Mouse (Mus musculus): ENCODE results near the gene Asphd1. TPM values are rescaled to one million over a fixed set of nuclear protein-coding genes. Genes with fewer than 3 reads are reported as not detected.

The Asphd1 gene
- polyA plus RNA-seq (2017; shearing (Covaris generic)), result 0.30 TPM

DNA sequence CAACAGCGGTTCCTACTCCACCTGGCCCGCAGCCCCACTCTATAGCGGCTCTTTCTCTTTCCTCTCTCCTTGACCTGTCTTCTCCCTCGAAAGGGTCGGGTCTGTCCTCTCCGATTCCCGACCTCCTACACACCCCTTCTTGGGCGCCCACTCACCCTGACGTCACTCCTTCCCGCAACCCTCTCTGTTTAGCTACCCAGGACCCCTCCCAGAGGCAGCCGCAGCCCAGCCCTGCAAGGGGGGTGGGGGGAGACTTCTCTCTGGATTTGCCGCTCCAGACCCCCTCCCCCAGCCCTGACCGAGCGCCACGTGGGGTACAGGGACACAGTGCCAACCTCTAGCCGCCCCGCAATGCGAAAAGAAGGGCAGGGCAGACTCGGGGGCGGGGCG is at the start of gene Asphd1:
Gene Asphd1 (minus strand): TSS at position 180 of the 390 bp plus-strand sequence.

DNA sequence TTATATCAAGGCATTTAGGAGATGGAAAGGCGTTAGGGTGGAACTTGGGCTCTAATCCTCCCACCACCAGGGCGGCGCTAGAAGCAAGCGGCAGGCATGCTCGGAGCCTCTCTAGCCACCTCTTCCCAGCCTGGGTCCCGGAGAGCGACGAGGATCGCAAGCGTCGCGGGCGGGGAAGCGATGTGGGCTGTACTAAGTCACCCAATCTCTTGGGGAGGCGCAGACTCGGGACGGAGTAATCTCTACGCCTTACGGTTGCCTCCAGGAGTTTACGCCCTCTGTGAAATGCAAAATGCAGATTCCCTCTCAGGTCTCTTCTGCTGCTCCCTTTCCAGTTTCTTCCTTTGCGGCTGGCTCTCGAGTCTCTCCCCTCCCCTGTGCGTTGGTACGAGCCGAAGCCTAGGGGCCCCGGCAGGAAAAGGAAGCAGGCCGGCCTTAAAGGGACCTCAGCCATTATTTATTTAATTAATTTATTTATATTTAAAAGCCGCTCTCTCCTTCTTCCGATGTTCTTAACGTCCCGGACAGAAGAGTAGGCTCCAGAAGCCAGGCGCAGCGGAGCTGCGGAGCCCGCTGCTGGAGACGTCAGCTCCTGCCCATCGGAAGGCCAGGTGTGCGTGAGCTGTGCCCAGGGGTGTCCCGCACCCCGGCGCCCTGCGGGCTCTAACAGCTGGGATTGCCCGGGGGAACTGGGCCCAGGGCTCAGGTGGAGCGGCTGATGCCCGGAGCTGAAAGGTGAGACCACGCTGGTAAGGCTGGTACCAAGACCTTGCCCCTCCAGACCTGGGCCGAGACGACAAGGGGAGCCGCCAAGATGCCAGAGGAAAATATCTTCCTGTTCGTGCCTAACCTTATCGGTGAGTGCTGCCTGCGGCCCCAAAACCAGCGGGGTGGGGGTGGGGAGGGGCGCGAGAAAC is 26.8 kb upstream of the Asphd1 start, which contains the start of gene Cdiptos:
Gene Cdiptos (minus strand): TSS at position 149 of the 917 bp plus-strand sequence.

DNA sequence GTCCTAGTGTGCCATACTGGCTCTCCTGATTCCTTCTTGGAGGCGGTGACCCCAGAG is 26.3 kb upstream of the Asphd1 start, which contains the start of gene Cdipt:
Gene Cdipt (plus strand): TSS at position 22 of the 57 bp plus-strand sequence.

DNA sequence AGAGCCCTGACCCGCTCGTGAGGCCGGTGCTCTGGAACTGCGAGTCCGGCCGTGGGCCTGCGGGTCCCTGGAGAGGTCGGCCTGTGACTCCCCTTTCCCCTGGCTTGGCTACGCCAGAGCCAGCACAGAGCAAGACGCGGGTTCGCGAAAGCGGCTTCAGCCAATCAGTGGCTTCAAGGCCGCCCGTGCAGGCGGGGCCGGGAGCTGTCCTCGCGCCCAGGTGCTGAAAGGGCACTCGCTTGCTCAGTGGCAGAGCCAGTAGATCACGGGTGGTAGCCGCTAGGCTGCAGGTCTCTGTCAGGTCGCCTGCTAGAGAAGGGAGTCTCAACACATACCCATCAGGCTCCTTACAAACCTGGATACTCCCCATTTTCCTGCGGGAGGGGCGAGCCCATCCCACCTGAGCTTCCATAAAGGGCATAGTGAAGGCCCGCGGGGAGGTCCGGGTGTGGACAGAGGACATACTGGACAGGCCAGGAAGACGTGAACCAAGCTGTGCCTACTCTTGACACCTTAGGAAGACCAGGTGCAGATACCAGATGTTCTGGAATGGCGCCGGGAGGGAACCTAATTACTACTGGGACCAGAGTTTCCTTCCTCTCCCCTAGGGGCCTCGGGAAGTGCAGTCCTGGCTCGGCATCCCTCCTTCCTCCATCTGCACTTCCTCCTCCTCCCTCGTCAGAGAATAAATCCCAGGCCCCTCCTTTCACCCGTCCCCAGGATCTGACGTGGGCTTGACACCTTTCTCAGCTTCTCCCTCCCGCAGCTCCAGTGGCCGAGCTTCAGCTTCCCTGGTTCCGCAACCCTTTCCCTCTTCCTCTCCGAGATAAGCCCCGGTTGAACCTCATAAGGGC is 638 bp upstream of the Asphd1 start, which contains the start of gene Sez6l2:
Gene Sez6l2 (plus strand): TSS at position 771 of the 854 bp plus-strand sequence.

GRCm38 (mm10) chr7:126928384-126929037 is 20.9 kb downstream of the Asphd1 start, which contains the start of gene Kctd13:
Kctd13 (plus strand) TSS chr7:126928879.

GRCm38 (mm10) chr7:126922624-126923060 is 26.7 kb downstream of the Asphd1 start, which contains the start of gene Tmem219:
Tmem219 (minus strand) TSS chr7:126922917.

Other genes with a start within 250 kb of the Asphd1 start
- gene Coro1a, start 241.8 kb downstream of the Asphd1 start, polyA plus RNA-seq (2017; shearing (Covaris generic)), result 1,760 TPM
- 18.7 TPM for gene Mapk3, start 190.0 kb downstream of the Asphd1 start, polyA plus RNA-seq (2017; shearing (Covaris generic))
- 2.5 TPM for gene Gdpd3, start 183.2 kb downstream of the Asphd1 start, polyA plus RNA-seq (2017; shearing (Covaris generic))
- 341 TPM for gene Ypel3, start 172.6 kb downstream of the Asphd1 start, polyA plus RNA-seq (2017; shearing (Covaris generic))
- 2.8 TPM for gene Tbx6, start 168.1 kb downstream of the Asphd1 start, polyA plus RNA-seq (2017; shearing (Covaris generic))
- 405 TPM for gene Ppp4c, start 157.1 kb downstream of the Asphd1 start, polyA plus RNA-seq (2017; shearing (Covaris generic))
- not detected for gene Fam57b, start 151.9 kb downstream of the Asphd1 start, polyA plus RNA-seq (2017; shearing (Covaris generic))
- gene 4930451I11Rik, start 117.9 kb downstream of the Asphd1 start, polyA plus RNA-seq (2017; shearing (Covaris generic)), result not detected
- 0.45 TPM for gene Doc2a, start 102.2 kb downstream of the Asphd1 start, polyA plus RNA-seq (2017; shearing (Covaris generic))
- gene Hirip3, start 87.6 kb downstream of the Asphd1 start, polyA plus RNA-seq (2017; shearing (Covaris generic)), result 13.9 TPM
- gene Ino80e, start 87.2 kb downstream of the Asphd1 start, polyA plus RNA-seq (2017; shearing (Covaris generic)), result 55.1 TPM
- 39.3 TPM for gene Taok2, start 64.9 kb downstream of the Asphd1 start, polyA plus RNA-seq (2017; shearing (Covaris generic))
- 41.2 TPM for gene Tmem219, start 26.7 kb downstream of the Asphd1 start, polyA plus RNA-seq (2017; shearing (Covaris generic))
- gene Kctd13, start 20.7 kb downstream of the Asphd1 start, polyA plus RNA-seq (2017; shearing (Covaris generic)), result 37.4 TPM
- gene Sez6l2, start 981 bp upstream of the Asphd1 start, polyA plus RNA-seq (2017; shearing (Covaris generic)), result 0.27 TPM
- 127 TPM for gene Cdipt, start 26.3 kb upstream of the Asphd1 start, polyA plus RNA-seq (2017; shearing (Covaris generic))
- 0.57 TPM for gene Cdiptos, start 26.5 kb upstream of the Asphd1 start, polyA plus RNA-seq (2017; shearing (Covaris generic))
- 75.7 TPM for gene Mvp, start 65.0 kb upstream of the Asphd1 start, polyA plus RNA-seq (2017; shearing (Covaris generic))
- 1.7 TPM for gene Pagr1b, start 66.9 kb upstream of the Asphd1 start, polyA plus RNA-seq (2017; shearing (Covaris generic))
- gene Pagr1a, start 67.8 kb upstream of the Asphd1 start, polyA plus RNA-seq (2017; shearing (Covaris generic)), result 49.8 TPM
- 13.4 TPM for gene Gm42742, start 71.5 kb upstream of the Asphd1 start, polyA plus RNA-seq (2017; shearing (Covaris generic))
- gene Prrt2, start 71.6 kb upstream of the Asphd1 start, polyA plus RNA-seq (2017; shearing (Covaris generic)), result 4.9 TPM
- 66.5 TPM for gene Maz, start 77.5 kb upstream of the Asphd1 start, polyA plus RNA-seq (2017; shearing (Covaris generic))
- 3.0 TPM for gene Kif22, start 92.9 kb upstream of the Asphd1 start, polyA plus RNA-seq (2017; shearing (Covaris generic))
- gene Zg16, start 137.7 kb upstream of the Asphd1 start, polyA plus RNA-seq (2017; shearing (Covaris generic)), result not detected
- gene AI467606, start 141.8 kb upstream of the Asphd1 start, polyA plus RNA-seq (2017; shearing (Covaris generic)), result 70.4 TPM
- 11.2 TPM for gene Qprt, start 172.6 kb upstream of the Asphd1 start, polyA plus RNA-seq (2017; shearing (Covaris generic))
- 49.4 TPM for gene Spn, start 188.2 kb upstream of the Asphd1 start, polyA plus RNA-seq (2017; shearing (Covaris generic))
- gene Cd2bp2, start 246.5 kb upstream of the Asphd1 start, polyA plus RNA-seq (2017; shearing (Covaris generic)), result 72.4 TPM